Mouse (Mus musculus) layer of hippocampus, adult 9-11 months (tissue): ENCODE measurements around the gene Cyth1.

Source experiments
- DNase-seq: peaks from one replicate; pipeline ENCODE4 v3.0.0; 2022

The Cyth1 gene

DNA sequence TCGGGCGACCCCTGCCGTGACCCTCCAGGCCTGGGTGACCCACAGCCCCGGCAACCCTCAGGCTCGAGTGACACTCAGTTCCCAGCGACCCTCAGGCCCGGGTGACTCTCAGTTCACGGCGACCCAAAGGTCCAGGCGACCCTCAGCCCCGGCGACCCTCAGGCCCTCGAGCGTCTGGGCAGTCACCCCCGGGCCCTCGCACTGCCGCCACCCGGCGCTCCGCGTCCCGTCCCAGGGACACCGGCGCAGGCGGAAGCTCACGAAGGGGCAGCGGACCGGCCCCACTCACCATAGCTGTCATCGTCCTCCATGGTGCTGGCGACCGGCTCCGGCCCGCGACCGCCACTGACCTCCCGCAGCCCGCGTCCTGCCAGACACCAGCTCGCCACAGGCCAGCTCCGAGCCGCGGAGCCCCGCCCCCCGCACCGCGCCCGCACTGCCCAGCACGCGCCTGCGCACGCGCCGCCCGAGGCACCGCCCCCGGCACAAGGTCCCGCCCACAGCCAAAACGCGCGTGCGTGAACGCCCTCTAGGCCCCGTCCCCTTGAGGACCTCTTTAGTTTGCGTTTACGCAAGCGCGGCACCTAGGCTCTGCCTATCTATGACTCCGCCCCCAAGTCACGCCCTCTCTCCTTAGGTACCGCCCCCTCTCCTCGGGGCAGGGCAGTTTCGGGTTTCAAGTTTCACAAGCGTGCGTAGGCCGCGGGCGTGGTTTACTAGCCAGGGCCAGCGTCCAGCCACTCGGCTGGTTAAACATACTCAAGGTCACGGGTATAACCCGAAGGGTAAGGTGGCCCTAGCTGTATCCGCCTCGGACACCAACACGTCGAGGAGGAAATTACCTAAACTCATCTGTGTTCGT, at the start of gene Cyth1:
Cyth1 (minus strand) TSS at position 443 of the 862 bp plus-strand sequence.
- peak; percentile 99 for DNase-seq

DNA sequence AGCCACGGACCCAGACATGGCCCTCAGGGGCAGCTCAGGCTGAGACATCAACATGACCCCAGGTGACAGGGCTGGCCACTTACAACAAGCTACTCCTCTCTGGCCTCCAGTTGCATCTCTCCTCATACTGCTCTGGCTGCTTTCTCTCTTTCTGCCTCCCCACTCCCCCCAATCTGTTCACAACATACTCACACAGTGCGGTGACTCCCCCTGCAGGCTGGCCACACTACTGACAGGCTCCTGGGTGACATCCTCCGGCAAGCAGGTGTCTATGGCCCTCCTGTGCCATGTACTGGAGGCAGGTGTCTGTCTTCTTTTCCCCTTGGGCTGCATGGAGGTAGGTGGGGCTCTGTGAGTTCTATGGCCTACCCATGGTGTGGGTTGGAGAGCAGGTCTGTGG, 49.6 kb upstream of the Cyth1 start:
- DNase-seq, result no peak

DNA sequence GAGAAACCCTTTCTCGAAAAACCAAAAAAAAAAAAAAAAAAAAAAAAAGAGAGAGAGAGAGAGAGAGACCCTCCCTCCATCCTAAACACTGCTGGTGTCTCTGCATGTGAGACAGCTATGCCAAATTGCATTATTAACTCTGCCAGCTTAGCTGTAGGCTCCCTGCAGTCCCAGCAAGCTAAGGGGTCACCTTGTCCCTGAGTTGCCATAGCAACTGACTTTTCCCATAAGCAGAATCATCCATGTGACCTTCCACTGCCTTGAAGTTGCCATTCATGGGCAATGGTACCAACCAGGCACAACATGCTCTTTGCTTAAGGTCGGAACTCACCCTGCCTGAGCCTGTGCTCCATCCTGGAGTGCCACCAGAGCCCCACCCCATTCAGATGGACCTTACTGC, 46.6 kb upstream of the Cyth1 start:
- DNase-seq, result no peak

DNA sequence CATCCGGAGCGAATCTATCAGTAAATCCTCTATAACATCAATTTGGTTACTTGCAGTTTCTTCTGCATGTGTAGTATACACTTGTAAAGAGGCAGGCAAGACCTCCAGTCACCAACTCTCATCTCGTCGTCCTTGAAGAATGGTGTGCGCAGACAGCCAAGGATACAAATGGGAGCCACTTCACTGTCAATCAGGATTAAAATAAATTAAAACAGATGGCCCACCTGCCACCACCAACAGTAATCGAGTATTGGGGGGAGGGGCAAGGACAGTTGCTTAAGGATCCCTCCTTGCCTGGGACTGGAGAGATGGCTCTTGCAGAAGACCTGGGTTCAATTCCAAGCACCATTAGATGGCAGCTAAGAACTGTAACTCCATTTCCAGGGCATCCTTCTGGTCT, 44.3 kb upstream of the Cyth1 start:
- no peak for DNase-seq

DNA sequence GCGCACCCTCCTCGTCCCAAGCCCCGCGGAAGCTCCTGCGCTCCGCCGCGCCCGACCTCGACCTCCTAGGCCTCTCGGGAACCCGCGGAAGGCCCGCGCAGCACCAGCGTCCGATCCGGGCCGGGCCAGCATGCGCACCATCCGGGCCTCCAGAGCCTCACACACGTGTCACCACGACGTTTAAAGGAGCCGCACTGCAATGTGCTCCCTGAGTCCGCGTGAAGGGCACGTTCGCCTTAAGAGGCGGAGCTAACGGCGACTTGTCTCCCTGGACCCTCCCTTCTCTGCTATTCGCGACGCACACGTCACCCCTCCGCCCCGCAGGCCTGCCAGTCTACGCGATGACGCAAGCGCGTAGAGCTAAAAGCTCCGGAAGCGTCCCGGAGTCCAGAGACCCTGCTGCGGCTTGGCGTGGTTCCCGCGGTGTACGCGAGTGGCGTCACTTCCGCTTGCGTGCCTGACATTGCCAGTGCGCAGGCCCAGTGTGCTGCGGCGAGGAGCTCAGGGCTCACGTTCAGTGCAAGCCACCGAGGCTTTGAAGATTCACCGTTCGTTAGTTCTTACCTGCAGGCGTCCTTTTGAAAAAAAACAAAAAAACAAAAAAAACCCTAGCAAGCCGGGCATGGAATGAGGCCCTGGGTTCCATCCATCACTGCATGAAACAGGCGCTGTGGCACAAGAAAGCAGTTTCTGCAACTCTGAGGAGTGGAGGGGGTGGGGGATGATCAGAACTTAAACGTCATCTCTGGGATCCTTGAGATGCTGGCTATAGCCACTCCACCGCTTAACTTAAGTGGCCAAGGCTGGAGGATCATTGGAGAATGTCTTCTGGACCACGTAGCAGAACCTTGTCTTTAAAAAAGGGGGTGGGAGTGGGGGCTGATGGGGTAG, 41.9 kb upstream of the Cyth1 start, which contains the start of gene Usp36:
Usp36 (minus strand) TSS at position 246 of the 891 bp plus-strand sequence.
- DNase-seq, result peak; percentile 100

DNA sequence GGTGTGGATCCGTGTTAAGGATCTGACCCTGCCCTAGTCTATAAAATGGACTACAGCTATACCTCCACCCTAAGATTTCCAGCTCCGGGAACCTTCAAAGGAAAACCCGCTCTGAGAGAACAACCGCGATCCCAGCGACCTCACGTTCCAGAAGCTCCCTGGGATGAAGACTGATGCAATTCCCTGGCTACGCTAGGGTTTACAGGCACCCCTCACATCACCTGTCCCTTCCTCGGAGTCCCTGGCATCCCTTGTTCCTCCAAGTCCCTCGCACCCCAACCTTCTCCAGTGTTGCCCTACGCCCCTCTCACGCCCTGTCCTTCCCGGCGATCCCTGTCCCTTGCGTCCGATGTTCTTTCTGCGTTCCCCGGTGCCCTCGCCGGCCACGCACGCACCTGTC, 41.2 kb upstream of the Cyth1 start:
- peak; percentile 26 for DNase-seq

DNA sequence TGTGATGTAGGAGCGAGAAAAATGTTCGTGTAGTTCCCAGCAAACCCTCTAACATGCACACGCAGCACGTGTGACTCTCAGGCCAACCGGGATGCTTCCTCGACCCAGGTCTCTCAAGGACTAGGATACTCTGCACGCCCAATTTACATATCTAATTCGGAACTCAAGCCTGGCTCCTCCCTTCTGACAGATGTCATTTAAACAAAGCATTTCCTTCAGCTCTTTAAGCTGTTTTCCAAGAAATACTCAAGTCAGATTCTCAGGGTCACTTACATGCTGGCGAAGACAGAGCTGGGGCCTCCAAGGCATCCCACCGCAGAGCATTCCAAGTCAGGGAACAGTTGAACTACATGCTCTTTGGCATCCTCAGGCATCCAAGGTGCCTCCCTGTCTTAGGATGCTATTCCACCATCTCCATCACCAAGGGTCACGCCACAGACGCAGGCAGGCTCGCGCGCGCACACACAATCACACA, 40.7 kb upstream of the Cyth1 start:
- DNase-seq, result no peak

DNA sequence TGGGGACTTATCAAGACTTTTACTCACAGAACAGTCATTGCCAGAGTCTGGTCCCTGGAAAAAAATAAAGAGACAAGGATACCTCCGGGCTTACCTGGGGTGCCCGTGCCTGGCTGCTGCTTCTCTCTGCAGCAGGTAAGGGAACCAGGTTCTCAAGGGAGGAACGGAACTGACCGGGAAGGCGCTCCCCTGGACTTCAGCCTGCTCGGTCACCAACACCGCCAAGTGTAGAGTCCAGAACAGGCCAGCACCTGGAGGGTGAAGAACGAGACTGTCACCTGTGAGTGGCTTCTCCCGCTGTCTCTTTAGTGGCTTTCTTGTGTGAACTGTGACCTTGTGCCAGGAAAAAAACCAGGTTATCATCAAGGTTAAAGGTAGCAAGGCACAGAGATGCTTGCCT, 39.2 kb upstream of the Cyth1 start:
- no peak for DNase-seq

DNA sequence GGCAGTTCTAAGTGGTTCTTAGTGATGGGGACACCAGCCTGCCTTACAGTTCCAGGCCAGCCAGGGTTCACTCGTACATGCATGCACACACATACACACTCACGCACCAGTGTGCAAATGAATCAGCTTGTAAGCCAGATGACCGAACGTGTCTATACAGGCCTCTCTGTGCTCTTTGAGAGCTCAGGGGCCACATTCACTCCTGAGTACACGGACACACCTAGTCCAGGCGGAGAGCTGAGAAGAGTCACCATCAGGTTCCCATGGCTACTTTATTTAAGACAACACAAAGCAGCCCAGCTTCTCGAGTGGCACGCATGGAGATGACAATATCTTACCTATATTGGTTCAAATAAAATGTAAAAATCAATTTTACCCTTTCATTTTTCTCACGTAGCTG, 38.0 kb upstream of the Cyth1 start:
- DNase-seq, result no peak

DNA sequence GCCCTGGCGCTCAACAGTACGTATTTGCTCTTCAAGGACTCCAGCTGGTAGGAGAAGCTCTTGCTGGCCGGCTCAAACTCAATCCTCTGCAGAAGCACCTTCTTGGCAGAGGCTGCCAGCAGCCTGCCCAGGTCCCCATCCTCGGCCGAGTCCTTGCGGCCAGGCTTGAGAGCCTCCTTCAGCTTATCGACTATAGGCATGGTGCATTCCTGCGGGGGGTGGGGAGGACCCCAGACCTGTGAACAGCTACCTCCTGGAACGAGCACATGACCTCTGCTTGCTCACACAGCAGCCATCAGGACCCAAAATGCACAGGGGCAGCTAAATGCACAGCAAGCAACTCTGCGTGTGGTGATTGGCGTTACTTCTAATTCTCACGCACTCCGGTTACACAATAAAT, 37.4 kb upstream of the Cyth1 start:
- DNase-seq, result no peak

DNA sequence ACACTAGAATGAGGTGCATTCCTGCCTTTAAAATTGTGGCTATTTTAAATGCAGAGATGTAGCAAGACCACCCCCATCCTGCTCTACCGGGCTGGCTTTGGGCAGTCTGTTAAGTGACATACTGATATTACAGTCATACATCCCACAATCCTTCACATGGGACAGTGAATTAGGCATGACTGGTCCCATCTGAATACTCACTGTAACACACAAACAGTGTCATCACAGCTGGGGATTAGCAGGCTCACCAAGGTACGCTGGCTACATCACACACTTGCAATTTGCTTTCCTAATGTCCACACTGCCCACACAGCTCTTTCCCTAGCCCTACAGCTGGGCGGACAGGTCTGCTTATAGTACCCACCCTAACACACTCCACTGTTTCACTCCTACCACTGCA, 31.8 kb upstream of the Cyth1 start:
- DNase-seq, result no peak

DNA sequence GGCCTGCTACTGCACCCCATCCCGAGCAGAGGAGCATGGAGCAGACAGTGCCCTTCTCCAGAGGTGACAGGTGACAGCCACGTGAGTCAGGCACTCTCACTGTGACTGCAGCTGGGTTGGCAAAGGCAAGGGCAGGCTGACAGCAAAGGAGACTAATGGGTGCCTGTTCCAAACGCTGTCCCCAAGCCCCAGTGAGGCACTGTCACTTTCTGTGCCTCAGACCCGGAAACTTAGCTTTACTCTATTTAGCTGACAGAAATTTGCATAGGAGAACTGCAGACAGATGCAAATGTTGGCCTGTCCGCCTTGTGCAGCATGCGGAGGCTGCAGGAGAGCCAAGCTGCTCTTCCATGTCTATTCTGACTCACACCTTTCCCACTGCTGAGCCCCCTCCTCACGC, 27.9 kb upstream of the Cyth1 start:
- DNase-seq, result no peak

DNA sequence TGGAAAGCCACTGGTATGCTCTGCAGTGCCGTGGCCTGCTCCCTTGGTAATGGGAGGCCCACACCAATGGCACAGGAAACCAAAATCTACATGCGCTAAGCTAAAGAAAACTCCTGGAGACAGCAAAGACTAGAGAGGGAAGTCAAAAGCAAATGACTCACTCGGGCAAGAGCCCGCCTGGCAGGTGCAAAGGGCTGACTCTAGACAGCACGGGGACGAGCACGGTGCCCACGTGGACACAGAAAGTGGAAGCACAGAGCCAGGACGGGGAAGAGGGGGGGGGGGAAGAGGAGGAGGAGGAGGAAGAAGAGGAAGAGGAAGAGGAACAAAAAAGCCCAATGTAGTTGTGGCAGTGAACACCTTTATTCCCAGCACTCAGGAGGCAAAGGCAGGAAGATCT, 26.7 kb upstream of the Cyth1 start:
- peak; percentile 40 for DNase-seq

DNA sequence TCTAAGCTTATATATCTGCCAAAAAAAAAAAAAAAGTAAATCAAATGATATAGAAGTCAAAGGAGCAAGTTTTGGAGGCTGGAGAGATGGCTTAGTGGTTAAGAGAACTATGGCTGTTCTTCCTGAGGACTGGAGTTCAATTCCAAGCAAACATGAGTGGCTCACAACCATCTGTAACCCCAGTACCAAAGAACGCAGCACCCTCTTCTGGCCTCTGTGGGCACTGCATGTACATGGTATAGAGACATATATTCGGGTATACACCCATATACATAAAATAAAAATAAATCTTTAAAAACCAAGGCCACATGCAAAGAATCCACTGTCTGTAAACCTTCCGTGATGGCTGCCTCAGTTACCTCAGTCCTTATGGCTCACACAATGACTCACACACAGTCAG, 21.4 kb upstream of the Cyth1 start:
- DNase-seq, result no peak

DNA sequence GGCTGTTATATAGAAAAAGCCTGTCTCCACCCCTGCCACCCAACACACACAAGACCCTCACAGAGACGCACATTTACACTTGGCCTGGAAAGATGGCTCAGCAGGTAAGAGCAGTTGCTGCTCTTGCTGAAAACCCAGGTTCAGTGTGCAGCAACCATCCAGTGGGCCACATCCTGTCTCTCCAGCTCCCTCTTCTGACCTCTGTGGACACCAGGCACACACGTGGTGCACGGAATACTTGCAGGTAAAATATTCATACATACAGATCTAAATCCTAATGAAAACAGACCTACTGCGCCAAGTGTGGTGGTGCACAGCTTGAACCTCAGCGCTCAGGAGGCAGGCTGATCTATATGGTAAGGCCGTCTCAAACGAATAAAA, 18.3 kb upstream of the Cyth1 start:
- DNase-seq, result no peak

DNA sequence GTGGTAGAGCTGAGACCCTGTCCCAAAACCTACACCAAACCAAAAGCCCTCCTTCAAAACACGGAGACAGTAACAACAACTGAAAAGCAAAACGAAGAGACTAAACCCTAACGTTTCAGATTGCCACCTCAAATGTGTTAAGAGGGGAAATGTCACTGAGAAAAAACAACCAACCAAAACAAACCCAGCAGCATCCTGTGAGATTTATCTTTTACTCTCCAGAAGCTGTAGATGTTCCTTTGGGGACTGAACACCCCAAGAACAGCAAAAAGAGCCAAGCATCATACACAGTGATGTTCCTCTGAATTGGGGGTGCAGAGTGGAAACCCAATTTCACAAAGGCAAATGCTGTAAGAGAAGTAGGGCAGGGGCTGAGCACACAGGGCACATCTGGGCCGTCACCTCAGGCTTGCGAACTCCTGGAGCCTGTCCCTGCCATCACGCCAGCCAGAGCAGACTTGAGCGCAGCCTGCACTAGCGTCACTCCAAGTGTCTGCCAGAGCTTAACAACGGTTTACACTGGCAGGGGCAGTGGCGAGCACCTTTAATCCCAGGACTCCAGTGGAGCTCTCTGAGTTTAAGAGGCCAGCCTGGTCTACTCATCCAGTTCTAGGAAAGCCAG, 17.8 kb upstream of the Cyth1 start:
- DNase-seq, result no peak

DNA sequence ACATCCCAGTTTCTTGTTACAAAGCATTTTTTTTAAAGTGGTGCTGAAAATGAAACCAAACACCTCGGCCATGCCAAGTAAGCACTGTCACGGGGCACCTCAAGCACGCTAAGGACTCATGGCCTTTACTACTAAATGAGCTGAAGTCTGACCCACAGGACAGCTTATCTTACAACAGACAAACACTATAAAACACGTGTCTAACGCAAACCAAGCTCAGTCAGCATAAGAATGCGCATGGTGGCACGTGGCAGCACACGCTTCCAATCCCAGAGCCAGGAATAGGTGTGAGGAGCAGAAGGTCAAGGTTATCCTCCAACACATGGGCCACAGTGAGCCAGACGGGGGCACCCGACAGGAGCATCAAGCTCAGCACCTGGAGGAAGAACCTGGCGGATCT, 17.2 kb upstream of the Cyth1 start:
- DNase-seq, result no peak

DNA sequence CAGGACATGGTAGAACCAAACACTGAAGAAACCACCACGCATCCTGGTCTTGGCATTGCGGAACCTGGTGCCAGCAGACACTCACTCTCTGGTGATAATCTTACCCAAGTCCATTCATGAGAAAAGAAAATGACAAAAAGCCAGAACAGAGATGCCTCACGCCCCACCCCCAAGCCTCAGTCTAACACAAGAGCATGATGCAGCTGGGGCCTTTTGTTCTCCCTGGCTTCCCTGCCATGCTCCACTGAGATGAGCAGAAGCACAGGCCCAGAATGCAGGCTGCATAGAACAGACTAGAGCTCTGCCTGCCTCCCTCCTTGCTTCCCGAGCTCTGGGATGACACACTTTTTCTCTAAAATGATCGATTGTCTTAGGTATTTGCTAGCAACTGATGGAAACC, 14.8 kb upstream of the Cyth1 start:
- peak; percentile 84 for DNase-seq

DNA sequence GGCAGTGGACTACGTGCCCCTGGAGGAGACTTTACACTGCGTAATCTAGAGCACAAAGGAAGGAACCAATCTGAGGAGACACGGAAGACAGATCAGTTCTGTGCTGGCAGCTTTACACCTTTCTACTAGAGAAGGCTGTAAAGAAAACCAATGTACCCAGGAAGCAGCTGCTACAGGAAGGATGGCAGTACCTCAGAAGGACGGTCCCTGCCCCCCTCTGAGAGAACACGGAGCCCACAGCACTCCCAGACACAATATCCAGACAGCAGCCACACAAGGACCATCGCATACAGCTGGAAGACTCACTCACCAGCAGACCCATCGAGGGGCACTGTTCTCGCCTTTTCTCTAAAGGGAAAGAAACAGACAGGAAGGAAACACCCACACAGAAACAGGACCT, 11.7 kb upstream of the Cyth1 start:
- DNase-seq, result no peak

DNA sequence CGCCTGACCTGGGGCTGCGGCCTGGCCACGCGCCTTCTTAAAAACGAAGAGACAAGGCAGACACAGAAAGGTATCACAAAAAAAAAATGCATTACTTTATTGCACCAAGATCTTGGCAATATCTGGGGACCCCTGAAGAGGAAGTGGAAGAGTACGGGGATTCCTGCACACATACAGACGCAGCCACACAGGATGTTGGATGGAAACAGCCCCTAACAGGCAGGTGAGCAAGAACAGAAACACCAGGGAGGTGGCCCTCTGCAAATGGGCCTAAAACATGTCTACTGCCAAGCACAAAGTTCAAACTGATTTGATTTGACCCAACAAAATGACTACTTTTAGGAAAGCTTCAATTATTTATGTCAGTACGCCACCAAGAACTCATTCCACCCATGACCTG, 11.2 kb upstream of the Cyth1 start:
- no peak for DNase-seq

DNA sequence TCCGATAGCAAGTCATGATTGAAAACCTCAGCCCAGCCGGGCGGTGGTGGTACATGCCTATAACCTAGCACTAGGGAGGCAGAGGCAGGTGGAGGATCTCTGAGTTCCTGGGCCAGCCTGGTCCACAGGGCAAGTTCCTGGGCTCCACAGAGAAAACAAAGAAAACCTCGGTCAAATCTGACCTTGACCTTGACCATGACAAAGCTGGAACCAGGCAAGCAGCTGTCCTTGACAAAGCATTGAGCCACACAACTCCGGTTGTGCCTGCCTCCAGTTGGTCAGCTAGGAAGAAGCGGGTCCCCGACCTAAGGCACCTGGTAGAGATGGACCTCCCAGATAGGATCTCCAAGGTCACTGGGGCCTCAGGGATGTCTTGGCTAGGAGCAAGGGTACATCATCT, 8.0 kb upstream of the Cyth1 start:
- DNase-seq, result no peak

DNA sequence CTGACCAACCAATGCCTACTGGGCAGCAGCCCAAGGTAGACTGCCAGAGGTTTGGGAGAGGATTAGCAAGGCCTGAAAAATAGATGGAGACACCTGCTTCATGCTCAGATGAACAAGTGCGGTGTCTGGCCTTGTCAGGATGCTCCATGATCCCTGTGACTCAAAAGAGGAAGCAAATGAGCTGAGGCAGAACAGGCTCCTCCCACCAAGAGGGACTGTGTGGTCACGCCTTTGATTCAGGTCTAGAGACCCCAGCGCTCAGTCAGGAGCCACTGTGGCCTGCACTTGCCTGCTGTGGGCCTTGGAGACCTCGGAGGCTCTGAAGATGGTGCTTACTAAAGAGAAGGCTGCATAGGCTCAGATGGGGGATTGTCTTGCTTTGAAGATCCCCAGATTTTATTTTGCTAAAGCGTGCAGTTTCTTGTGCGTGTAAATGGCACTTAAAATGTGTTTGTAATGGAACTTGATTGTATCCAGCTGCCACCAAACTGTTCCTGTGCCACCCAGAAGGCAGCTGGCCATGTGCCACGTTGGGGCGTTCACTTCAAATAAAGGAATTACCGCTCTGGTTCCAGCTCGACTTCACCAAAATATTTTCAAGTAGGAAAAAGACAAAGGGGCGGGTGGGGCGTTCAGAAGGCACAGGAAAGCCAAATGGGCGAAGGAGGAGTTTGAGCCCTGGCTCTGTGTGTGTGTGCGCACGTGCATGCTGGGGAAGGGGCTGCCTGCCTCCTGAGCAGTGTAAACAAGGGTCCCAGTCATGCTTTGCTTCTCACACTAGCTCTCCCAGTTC, 6.0 kb upstream of the Cyth1 start:
- peak; percentile 81 for DNase-seq
